Mouse (Mus musculus) heart, embryonic 12.5 days (tissue): ENCODE measurements at regions not wholly inside any gene's neighbourhood (a gene's known extent, or its start where the extent isn't known, plus 50 kb on each side); places are given as distances from the start of the nearest gene placed in this dataset.

Experiments
- ATAC-seq: fragments of 200-750 bp; cut with Nextera tagmentation; 2 replicates; pipeline ENCODE4 v1.8.0; 2017; ENCODE audit warnings: moderate TSS enrichment, moderate library complexity; ENCODE audit not compliant: insufficient number of reproducible peaks, low FRiP score
- H3K27ac ChIP-seq: fragments of 300-500 bp; sonication (generic); 2 replicates; pipeline ENCODE4 v1.5.1; 2016; ENCODE audit warnings: mild to moderate bottlenecking, moderate library complexity; ENCODE audit not compliant: poor library complexity, severe bottlenecking
- H3K27me3 ChIP-seq: fragments of 300-500 bp; sonication (generic); replicated peaks from 2 replicates; pipeline ENCODE4 v1.6.1; 2016; ENCODE audit warnings: mild to moderate bottlenecking, moderate library complexity
- H3K36me3 ChIP-seq: fragments of 300-500 bp; sonication (generic); 2 replicates; pipeline ENCODE4 v1.6.1; 2016; ENCODE audit warnings: mild to moderate bottlenecking, moderate library complexity
- H3K4me1 ChIP-seq: fragments of 300-500 bp; sonication (generic); replicated peaks from 2 replicates; pipeline ENCODE4 v1.6.1; 2016; ENCODE audit warnings: mild to moderate bottlenecking
- H3K4me2 ChIP-seq: fragments of 300-500 bp; sonication (generic); 2 replicates; pipeline ENCODE4 v1.6.1; 2016; ENCODE audit warnings: mild to moderate bottlenecking, moderate library complexity
- H3K4me3 ChIP-seq: fragments of 300-500 bp; sonication (generic); 2 replicates; pipeline ENCODE4 v1.5.1; 2016; ENCODE audit warnings: mild to moderate bottlenecking
- H3K9ac ChIP-seq: fragments of 300-500 bp; sonication (generic); 2 replicates; pipeline ENCODE4 v1.6.1; 2016; ENCODE audit warnings: mild to moderate bottlenecking, moderate library complexity
- H3K9me3 ChIP-seq: fragments of 300-500 bp; sonication (generic); replicated peaks from 2 replicates; pipeline ENCODE4 v1.6.1; 2016; ENCODE audit warnings: mild to moderate bottlenecking, moderate library complexity
- WGBS: fragments of 180-500 bp; shearing (Covaris S2); methylation state at CpG from one replicate; pipeline ENCODE4 v1.1.7; 2016; 5-methylcytosine and 5-hydroxymethylcytosine counted together

DNA sequence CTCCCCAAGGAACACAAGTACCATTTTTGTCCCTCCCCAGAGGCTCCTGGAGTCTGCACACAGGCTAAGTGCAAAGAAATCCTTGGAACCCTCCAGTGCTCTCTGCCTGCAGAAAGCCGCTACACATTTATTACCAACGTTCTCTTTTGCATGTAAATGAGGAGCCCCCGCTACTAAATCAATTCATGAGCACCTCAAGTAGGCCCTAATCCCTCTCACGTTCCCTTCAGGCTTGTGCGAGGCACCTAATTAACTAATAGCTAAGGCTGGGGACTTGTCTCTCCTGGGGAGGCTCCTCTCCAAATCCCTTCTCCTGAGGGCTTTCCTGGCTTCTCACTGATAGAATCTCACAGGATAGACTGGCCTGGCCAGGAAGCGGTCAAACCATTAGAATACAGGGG is 568.6 kb upstream of the Adam5 start:
- WGBS: 27% methylated on average over 6 of the region's 6 CpGs
- H3K4me3 ChIP-seq: no peak overlapping the region
- no peak for ATAC-seq
- no peaks in the 10 kb centered on the region for H3K36me3 ChIP-seq
- H3K9me3 ChIP-seq: no peaks in the 10 kb centered on the region
- no peak overlapping the region for H3K27ac ChIP-seq
- no peak overlapping the region for H3K4me2 ChIP-seq
- no peak overlapping the region for H3K9ac ChIP-seq
- H3K27me3 ChIP-seq: 0 out of 2 replicates have a peak, but pooled peaks cover 3% of the 10 kb centered on the region
- H3K4me1 ChIP-seq: no peaks in the 10 kb centered on the region

DNA sequence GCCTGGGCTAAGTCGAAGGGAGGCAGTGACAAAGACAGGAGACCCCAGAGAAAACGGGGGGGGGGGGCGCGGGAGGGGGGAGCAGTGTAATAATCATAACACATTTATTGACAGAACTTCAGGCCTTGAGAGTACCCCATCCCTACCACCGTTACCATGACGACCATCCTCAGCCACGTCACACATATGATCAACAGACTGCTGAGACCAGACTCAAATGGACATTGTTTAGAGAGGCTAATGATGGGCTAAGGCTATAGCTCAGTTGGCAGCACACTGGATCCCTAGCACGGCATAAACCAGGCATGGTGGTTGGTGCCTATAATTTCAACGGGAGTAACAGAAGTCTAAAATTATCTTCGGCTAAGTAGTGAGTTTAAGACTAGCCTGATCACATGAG is 565.8 kb upstream of the Adam5 start:
- no peaks in the 10 kb centered on the region for H3K36me3 ChIP-seq
- no peak for ATAC-seq
- no peaks in the 10 kb centered on the region for H3K9me3 ChIP-seq
- no peak overlapping the region for H3K4me2 ChIP-seq
- 50% methylated on average over 10 of the region's 10 CpGs for WGBS
- no peak overlapping the region for H3K9ac ChIP-seq
- H3K4me3 ChIP-seq: no peak overlapping the region
- no peak overlapping the region for H3K27ac ChIP-seq
- H3K4me1 ChIP-seq: no peaks in the 10 kb centered on the region
- H3K27me3 ChIP-seq: no peaks in the 10 kb centered on the region

DNA sequence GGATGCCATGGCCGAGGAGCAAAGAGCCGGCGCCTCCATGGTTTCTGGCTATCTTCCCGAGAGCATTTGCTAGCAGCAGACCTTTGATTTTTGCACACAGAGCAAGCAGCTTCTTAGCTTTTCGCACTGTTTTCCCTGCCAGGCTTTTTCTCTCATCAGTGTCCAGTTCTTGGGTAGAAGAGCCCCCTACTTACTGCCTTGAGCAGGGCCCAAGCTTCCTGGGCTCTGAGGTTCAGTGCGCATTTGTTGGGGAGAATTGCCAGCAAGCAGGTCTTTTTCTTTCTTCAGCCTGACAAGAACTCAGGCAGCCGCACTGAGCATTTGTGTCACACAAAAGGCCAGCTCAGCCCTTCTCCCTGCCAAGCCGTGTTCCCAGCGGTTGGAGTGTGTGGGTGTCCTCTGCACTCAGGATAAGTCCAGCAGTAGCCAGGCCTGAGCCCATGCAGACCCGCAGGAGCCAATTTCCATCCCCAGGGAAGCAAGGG is 565.2 kb upstream of the Adam5 start:
- Histone ChIP-seq H3K9ac (no peak overlapping the region), H3K4me3 (no peak overlapping the region), H3K27me3 (no peaks in the 10 kb centered on the region), H3K4me2 (no peak overlapping the region), H3K36me3 (no peaks in the 10 kb centered on the region), H3K27ac (no peak overlapping the region), H3K9me3 (no peaks in the 10 kb centered on the region), H3K4me1 (no peaks in the 10 kb centered on the region)
- no peak for ATAC-seq
- 49% methylated on average over 10 of the region's 10 CpGs for WGBS

DNA sequence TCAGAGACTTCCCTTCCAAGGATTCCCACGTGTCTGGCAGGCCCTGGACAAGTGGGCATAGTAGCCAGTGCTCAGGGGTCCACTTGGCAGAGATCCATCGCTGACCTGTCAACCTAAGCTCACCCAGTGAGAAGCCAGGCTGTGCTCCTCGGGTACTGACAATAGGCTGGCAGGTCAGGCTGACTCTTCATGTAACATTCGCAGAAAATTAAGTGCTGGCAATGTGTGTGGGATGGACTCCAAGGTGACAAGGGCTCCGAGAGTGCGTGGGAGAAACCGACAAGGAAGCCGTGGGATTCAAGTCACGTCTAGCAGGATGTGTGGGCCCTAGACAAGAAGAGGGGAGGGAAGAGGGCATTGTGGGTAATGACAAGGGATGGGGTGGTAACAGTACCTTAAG is 564.6 kb upstream of the Adam5 start:
- Histone ChIP-seq H3K4me1 (no peaks in the 10 kb centered on the region), H3K27ac (no peak overlapping the region), H3K4me2 (no peak overlapping the region), H3K9me3 (no peaks in the 10 kb centered on the region), H3K4me3 (no peak overlapping the region), H3K36me3 (no peaks in the 10 kb centered on the region), H3K27me3 (no peaks in the 10 kb centered on the region), H3K9ac (no peak overlapping the region)
- 60% methylated on average over 9 of the region's 9 CpGs for WGBS
- ATAC-seq: 0 out of 2 replicates have a peak, but pooled peaks have one; percentile 15

DNA sequence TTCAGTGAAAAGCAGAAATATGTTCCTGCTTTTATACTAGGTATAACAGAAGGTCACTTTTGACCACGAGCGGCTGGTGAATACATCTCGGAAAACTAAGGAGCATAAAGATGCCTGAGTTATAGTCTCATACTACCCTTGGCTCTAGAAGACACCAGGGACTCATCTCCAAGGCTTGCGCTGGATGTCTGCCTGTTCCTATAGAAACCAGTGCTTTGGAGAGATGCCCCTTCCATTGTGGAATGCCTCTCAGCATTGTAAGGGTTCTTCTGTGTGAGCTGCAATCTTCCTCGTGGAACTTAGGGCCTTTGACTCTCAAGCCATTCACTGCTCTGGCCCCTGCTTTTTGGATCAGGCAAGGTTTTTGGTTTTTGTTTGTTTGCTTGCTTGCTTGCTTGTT is 561.0 kb upstream of the Adam5 start:
- 77% methylated on average over 5 of the region's 5 CpGs for WGBS
- Histone ChIP-seq H3K27me3 (no peaks in the 10 kb centered on the region), H3K4me1 (no peaks in the 10 kb centered on the region), H3K4me3 (no peak overlapping the region), H3K9me3 (0 out of 2 replicates have a peak, but pooled peaks cover under 1% of the 10 kb centered on the region), H3K9ac (no peak overlapping the region), H3K36me3 (no peaks in the 10 kb centered on the region), H3K4me2 (no peak overlapping the region), H3K27ac (no peak overlapping the region)
- ATAC-seq: no peak

DNA sequence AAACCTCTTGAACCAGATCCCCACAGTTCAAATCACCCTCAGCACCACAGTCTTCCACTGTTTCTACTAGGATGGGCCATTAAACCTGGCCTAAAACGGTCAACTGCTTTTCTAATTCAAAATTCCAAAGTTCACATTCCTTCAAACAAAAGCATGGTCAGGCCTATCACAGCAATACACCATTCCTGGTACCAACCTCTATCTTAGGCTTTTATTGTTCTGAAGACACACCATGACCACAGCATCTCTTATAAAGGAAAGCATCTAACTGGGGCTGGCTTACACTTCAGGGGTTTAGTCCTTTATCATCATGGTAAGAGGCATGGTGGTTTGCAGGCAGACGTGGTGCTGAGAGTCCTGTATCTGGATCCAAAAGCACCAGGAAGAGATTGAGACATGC is 560.4 kb upstream of the Adam5 start:
- WGBS: 72% methylated on average over 2 of the region's 2 CpGs
- Histone ChIP-seq H3K36me3 (no peaks in the 10 kb centered on the region), H3K4me3 (no peak overlapping the region), H3K4me2 (no peak overlapping the region), H3K9ac (no peak overlapping the region), H3K9me3 (peaks cover 6% of the 10 kb centered on the region; the same call in 1 of the 2 replicates), H3K27ac (no peak overlapping the region), H3K4me1 (no peaks in the 10 kb centered on the region), H3K27me3 (no peaks in the 10 kb centered on the region)
- no peak for ATAC-seq

DNA sequence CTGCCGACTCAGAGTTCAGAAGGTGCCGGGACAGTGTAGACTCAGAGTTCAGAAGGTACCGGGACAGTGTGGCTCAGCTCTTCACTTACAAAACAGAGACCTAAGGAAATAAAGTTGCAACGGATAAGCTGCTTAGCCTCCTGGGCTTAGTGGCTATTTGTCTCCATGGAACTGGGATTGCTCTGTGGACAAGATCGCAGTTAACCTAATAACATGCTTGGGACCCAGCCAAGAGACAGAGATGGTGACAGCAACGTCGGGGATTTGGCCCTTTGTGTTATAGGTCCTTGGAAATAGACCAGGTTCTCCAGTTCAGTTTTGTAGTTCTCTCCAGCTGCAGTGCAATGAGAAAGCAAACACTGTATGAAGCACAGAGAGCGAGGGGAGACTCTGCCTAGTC is 549.1 kb upstream of the Adam5 start:
- 65% methylated on average over 8 of the region's 8 CpGs for WGBS
- Histone ChIP-seq H3K4me2 (no peak overlapping the region), H3K27ac (no peak overlapping the region), H3K4me1 (peaks cover 7% of the 10 kb centered on the region), H3K9me3 (no peaks in the 10 kb centered on the region), H3K27me3 (peaks cover 16% of the 10 kb centered on the region), H3K9ac (no peak overlapping the region), H3K36me3 (no peaks in the 10 kb centered on the region), H3K4me3 (no peak overlapping the region)
- ATAC-seq: no peak

DNA sequence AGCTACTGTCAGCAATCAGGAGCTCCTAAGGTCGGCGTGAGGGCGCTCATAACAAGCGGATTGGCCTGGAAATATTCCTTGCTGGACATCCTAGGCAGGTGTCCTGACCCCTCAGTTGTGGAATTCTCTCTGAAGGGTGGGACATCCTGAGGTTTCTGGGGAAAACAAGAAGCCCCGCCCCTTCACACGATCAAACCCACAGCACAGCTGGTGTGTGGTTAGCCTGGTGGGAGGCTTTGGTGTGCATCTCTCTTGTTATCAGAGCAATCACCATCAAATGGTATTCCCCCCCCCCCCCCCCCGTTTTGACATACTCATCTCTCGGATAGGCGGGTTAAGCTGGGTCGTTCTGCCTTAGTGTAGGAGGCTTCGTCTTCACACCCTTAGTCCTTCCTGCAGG is 546.8 kb upstream of the Adam5 start:
- Histone ChIP-seq H3K27ac (no peak overlapping the region), H3K4me3 (no peak overlapping the region), H3K9me3 (no peaks in the 10 kb centered on the region), H3K36me3 (no peaks in the 10 kb centered on the region), H3K4me1 (peaks cover 8% of the 10 kb centered on the region), H3K27me3 (peaks cover 21% of the 10 kb centered on the region), H3K4me2 (no peak overlapping the region), H3K9ac (no peak overlapping the region)
- WGBS: 33% methylated on average over 10 of the region's 11 CpGs
- no peak for ATAC-seq

DNA sequence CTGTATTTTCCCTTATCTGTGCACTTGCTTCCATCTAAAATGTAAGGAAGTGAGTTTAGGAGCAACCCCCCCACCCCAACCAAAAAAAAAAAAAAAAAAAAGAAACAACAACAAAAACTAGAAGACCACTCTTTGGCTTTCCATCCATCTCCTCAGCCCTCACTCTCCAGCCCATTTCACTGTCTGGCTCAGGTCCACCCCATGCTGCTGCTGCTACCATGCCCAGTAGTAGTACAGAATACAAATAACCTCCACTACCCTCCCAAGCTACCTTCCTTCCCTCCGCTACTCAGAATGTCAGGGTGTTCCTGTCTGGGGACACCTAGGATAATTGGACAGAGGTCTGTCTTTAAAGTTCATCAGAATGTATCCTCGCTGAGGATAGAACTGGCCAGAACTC is 545.2 kb upstream of the Adam5 start:
- Histone ChIP-seq H3K9me3 (no peaks in the 10 kb centered on the region), H3K4me1 (peaks cover 8% of the 10 kb centered on the region), H3K27ac (no peak overlapping the region), H3K4me2 (no peak overlapping the region), H3K36me3 (no peaks in the 10 kb centered on the region), H3K27me3 (peaks cover 21% of the 10 kb centered on the region), H3K4me3 (no peak overlapping the region), H3K9ac (no peak overlapping the region)
- ATAC-seq: no peak
- whole genome bisulfite sequencing: 83% methylated on average over 2 of the region's 2 CpGs

DNA sequence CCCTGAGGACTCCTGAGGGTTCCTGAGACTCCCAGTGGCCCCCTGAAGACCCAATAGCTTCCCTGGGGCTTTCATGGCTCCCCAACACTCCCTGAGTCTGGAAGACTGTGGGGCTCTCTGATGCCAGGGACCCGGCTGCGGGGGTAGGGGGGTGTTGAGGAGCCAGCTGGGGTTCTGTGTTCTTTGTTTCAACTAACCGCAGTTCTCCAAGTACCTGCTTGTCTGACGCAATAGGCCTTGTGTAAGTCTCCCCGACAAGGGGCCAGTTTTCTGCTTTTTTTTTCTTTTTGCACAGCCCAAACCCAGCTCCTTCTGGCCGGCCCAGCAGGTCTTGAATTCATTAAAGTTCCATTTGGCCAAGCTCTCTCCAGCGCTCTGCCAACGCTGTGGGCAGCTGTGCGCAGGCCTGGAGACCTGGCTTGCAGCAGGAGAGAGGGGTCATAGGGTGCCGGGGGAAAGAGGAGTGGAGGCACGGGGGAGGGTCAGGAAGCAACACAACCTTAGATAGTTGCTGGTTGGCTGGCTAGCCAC is 544.5 kb upstream of the Adam5 start:
- peak overlapping the region; percentile 46; the same call in 1 of the 2 replicates for H3K4me2 ChIP-seq
- WGBS: 14% methylated on average over 11 of the region's 11 CpGs
- no peak overlapping the region for H3K4me3 ChIP-seq
- no peak overlapping the region; the same call in 1 of the 2 replicates for H3K9ac ChIP-seq
- peaks cover 21% of the 10 kb centered on the region for H3K27me3 ChIP-seq
- no peaks in the 10 kb centered on the region for H3K9me3 ChIP-seq
- peaks cover 8% of the 10 kb centered on the region for H3K4me1 ChIP-seq
- H3K36me3 ChIP-seq: no peaks in the 10 kb centered on the region
- ATAC-seq: no peak
- H3K27ac ChIP-seq: no peak overlapping the region

DNA sequence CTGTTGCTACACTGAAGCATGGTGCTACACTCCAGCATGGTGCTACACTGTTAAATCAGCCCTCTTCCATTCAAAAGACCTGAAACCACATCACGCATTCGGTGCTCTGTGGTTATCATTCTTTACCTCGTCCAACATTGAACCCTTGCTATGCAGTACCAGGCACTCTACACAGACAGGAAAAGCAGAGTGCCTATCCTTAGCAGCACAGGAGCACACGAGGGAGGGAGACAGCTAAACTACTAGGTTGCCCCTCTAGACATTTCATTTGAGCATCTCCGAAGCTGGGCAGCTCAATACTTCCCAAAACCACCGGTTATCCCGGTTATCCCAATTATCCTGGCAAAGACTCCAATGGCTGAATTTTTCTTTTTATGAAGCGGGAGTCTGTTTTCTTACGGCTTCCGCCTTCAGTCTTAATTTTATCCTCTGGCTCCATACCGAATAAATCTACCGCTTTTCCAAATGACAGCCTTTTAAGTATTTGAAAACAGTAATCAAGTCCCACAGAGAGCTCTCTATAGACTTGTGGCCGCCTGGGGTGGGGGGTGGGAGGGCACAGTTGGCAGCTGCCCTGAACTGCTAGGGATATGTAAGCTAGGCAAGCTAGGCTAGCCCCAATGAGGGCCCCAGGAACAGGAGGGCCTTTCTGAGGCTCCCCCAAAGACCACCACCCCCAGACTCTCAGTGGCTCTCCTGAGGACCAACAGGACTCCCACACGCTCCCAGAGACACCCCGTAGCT is 543.8 kb upstream of the Adam5 start:
- H3K9ac ChIP-seq: no peak overlapping the region; the same call in 1 of the 2 replicates
- H3K36me3 ChIP-seq: no peaks in the 10 kb centered on the region
- H3K27ac ChIP-seq: no peak overlapping the region
- H3K27me3 ChIP-seq: peaks cover 21% of the 10 kb centered on the region
- WGBS: 45% methylated on average over 15 of the region's 15 CpGs
- ATAC-seq: no peak
- H3K4me1 ChIP-seq: peaks cover 8% of the 10 kb centered on the region
- no peaks in the 10 kb centered on the region for H3K9me3 ChIP-seq
- H3K4me3 ChIP-seq: no peak overlapping the region
- H3K4me2 ChIP-seq: no peak overlapping the region
